Mouse (Mus musculus): ENCODE data around the gene Shisa2.
A peak's percentile ranks its signal among the peaks of the same experiment; 100 is the strongest.
"Not testable (repeated sequence)": the region's sequence is repeated elsewhere in the genome, so short reads cannot be mapped to it uniquely, and the experiment has no call there.

The Shisa2 gene

GRCm38 (mm10) chr14:59625158-59625805 is at the start of gene Shisa2:
Gene Shisa2, plus strand, starts transcription at chr14:59625308.
- peak; percentile 82 to 90 for DNase-seq

GRCm38 (mm10) chr14:59576385-59576784 is 48.7 kb upstream of the Shisa2 start:
- no peak for DNase-seq

- peak in 1 of 2 experiments; percentile 44 for DNase-seq
These were observed 34.5 kb upstream of the Shisa2 start for GRCm38 (mm10) chr14:59590614-59591013.

GRCm38 (mm10) chr14:59591901-59592300 is 33.2 kb upstream of the Shisa2 start:
- DNase-seq, result no peak

GRCm38 (mm10) chr14:59592593-59592992 is 32.5 kb upstream of the Shisa2 start:
- DNase-seq, result no peak

GRCm38 (mm10) chr14:59594988-59595387 is 30.1 kb upstream of the Shisa2 start:
- no peak for DNase-seq

- peak; percentile 95 to 98 for DNase-seq
These were observed 27.5 kb upstream of the Shisa2 start, which contains the start of gene Cdadc1 for GRCm38 (mm10) chr14:59597398-59598259. Gene Cdadc1, minus strand, starts transcription at chr14:59597959.

GRCm38 (mm10) chr14:59598260-59598627 is 26.9 kb upstream of the Shisa2 start:
- no peak for DNase-seq

GRCm38 (mm10) chr14:59604002-59604645 is 21.0 kb upstream of the Shisa2 start:
- DNase-seq, result peak in 1 of 2 experiments; percentile 28

- peak in 1 of 2 experiments; percentile 71 for DNase-seq
These were observed 19.3 kb upstream of the Shisa2 start for GRCm38 (mm10) chr14:59605671-59606353.

GRCm38 (mm10) chr14:59607021-59607420 is 18.1 kb upstream of the Shisa2 start:
- no peak for DNase-seq

- peak; percentile 64 to 72 for DNase-seq
These were observed 12.0 kb upstream of the Shisa2 start for GRCm38 (mm10) chr14:59612920-59613625.

GRCm38 (mm10) chr14:59614149-59614548 is 11.0 kb upstream of the Shisa2 start:
- DNase-seq, result not testable (repeated sequence)

- no peak for DNase-seq
These were observed 8.3 kb upstream of the Shisa2 start for GRCm38 (mm10) chr14:59616802-59617201.

- DNase-seq, result no peak
These were observed 702 bp upstream of the Shisa2 start for GRCm38 (mm10) chr14:59624326-59624885.

- DNase-seq, result peak; percentile 42 to 54
These were observed 777 bp downstream of the Shisa2 start for GRCm38 (mm10) chr14:59625806-59626364.

GRCm38 (mm10) chr14:59626711-59627110 is 1.6 kb downstream of the Shisa2 start:
- peak; percentile 42 to 59 for DNase-seq

- no peak for DNase-seq
These were observed 2.1 kb downstream of the Shisa2 start for GRCm38 (mm10) chr14:59627142-59627680.

GRCm38 (mm10) chr14:59627823-59628222 is 2.7 kb downstream of the Shisa2 start:
- peak; percentile 45 to 84 for DNase-seq

GRCm38 (mm10) chr14:59629308-59629707 is 4.2 kb downstream of the Shisa2 start:
- DNase-seq, result no peak

- DNase-seq, result no peak
These were observed 5.0 kb downstream of the Shisa2 start for GRCm38 (mm10) chr14:59630096-59630495.

Measured in lung, postnatal 4 days (tissue).